Mouse (Mus musculus) heart, embryonic 12.5 days (tissue): ENCODE measurements around the gene Cpsf4. TPM values are rescaled to one million over a fixed set of nuclear protein-coding genes. Genes with fewer than 3 reads are reported as not detected.
A peak's percentile ranks its signal among the peaks of the same experiment; 100 is the strongest.
"Not testable (repeated sequence)": the region's sequence is repeated elsewhere in the genome, so short reads cannot be mapped to it uniquely, and the experiment has no call there.

ENCODE experiments used
- ATAC-seq: fragments of 200-750 bp; cut with Nextera tagmentation; 2 replicates; pipeline ENCODE4 v1.8.0; 2017; ENCODE audit warnings: moderate TSS enrichment, moderate library complexity; ENCODE audit not compliant: insufficient number of reproducible peaks, low FRiP score
- H3K27ac ChIP-seq: fragments of 300-500 bp; sonication (generic); 2 replicates; pipeline ENCODE4 v1.5.1; 2016; ENCODE audit warnings: mild to moderate bottlenecking, moderate library complexity; ENCODE audit not compliant: poor library complexity, severe bottlenecking
- H3K27me3 ChIP-seq: fragments of 300-500 bp; sonication (generic); replicated peaks from 2 replicates; pipeline ENCODE4 v1.6.1; 2016; ENCODE audit warnings: mild to moderate bottlenecking, moderate library complexity
- H3K36me3 ChIP-seq: fragments of 300-500 bp; sonication (generic); 2 replicates; pipeline ENCODE4 v1.6.1; 2016; ENCODE audit warnings: mild to moderate bottlenecking, moderate library complexity
- H3K4me1 ChIP-seq: fragments of 300-500 bp; sonication (generic); replicated peaks from 2 replicates; pipeline ENCODE4 v1.6.1; 2016; ENCODE audit warnings: mild to moderate bottlenecking
- H3K4me2 ChIP-seq: fragments of 300-500 bp; sonication (generic); 2 replicates; pipeline ENCODE4 v1.6.1; 2016; ENCODE audit warnings: mild to moderate bottlenecking, moderate library complexity
- H3K4me3 ChIP-seq: fragments of 300-500 bp; sonication (generic); 2 replicates; pipeline ENCODE4 v1.5.1; 2016; ENCODE audit warnings: mild to moderate bottlenecking
- H3K9ac ChIP-seq: fragments of 300-500 bp; sonication (generic); 2 replicates; pipeline ENCODE4 v1.6.1; 2016; ENCODE audit warnings: mild to moderate bottlenecking, moderate library complexity
- H3K9me3 ChIP-seq: fragments of 300-500 bp; sonication (generic); replicated peaks from 2 replicates; pipeline ENCODE4 v1.6.1; 2016; ENCODE audit warnings: mild to moderate bottlenecking, moderate library complexity
- WGBS: fragments of 180-500 bp; shearing (Covaris S2); methylation state at CpG from one replicate; pipeline ENCODE4 v1.1.7; 2016; 5-methylcytosine and 5-hydroxymethylcytosine counted together
- polyA plus RNA-seq: library from polyadenylated mRNA; unstranded; fragments of >200 nt; fragmentation: Nextera tagmentation; extraction: Ambion mirVana; gene quantifications from 2 replicates; pipeline ENCODE4 v1.2.1, GENCODE M21; 2016

Cpsf4 gene
- 31.4 and 31.9 TPM in 2 replicates for polyA plus RNA-seq

- Histone ChIP-seq H3K4me1 (peaks cover 39% of the 10 kb centered on the region), H3K4me3 (peak within 1 kb of the TSS; percentile 72), H3K27ac (peak within 1 kb of the TSS; percentile 85), H3K27me3 (no peaks in the 10 kb centered on the region), H3K9me3 (no peaks in the 10 kb centered on the region), H3K36me3 (peaks cover 47% of the 10 kb centered on the region), H3K9ac (peak within 1 kb of the TSS; percentile 92), H3K4me2 (peak within 1 kb of the TSS; percentile 89)
- under 1% methylated on average over 51 of the region's 51 CpGs for WGBS
- ATAC-seq: peak; percentile 96
These were observed at the start of gene Cpsf4, which contains the start of gene Ptcd1 for GRCm38 (mm10) chr5:145166536-145167305. TSS of gene Cpsf4 (plus strand) at chr5:145167213. TSS of gene Ptcd1 (minus strand) at chr5:145167108.

GRCm38 (mm10) chr5:145118005-145118404 lies 49.0 kb upstream of the Cpsf4 start:
- Histone ChIP-seq H3K9ac (no peak overlapping the region), H3K36me3 (peaks cover 34% of the 10 kb centered on the region), H3K27me3 (no peaks in the 10 kb centered on the region), H3K4me2 (no peak overlapping the region), H3K4me3 (no peak overlapping the region), H3K4me1 (peaks cover 35% of the 10 kb centered on the region), H3K27ac (no peak overlapping the region), H3K9me3 (no peaks in the 10 kb centered on the region)
- no peak for ATAC-seq
- 57% methylated on average over 6 of the region's 6 CpGs for WGBS

- no peak overlapping the region for H3K27ac ChIP-seq
- peaks cover 39% of the 10 kb centered on the region for H3K36me3 ChIP-seq
- 76% methylated on average over 5 of the region's 5 CpGs for WGBS
- H3K4me3 ChIP-seq: no peak overlapping the region
- no peaks in the 10 kb centered on the region for H3K9me3 ChIP-seq
- no peak for ATAC-seq
- peaks cover 35% of the 10 kb centered on the region for H3K4me1 ChIP-seq
- H3K9ac ChIP-seq: no peak overlapping the region
- no peak overlapping the region for H3K4me2 ChIP-seq
- H3K27me3 ChIP-seq: no peaks in the 10 kb centered on the region
These were observed 48.6 kb upstream of the Cpsf4 start for GRCm38 (mm10) chr5:145118461-145118860.

- no peak for ATAC-seq
- H3K4me3 ChIP-seq: no peak overlapping the region
- no peak overlapping the region for H3K27ac ChIP-seq
- H3K36me3 ChIP-seq: peaks cover 48% of the 10 kb centered on the region
- H3K9ac ChIP-seq: no peak overlapping the region
- 90% methylated on average over 2 of the region's 2 CpGs for WGBS
- no peaks in the 10 kb centered on the region for H3K9me3 ChIP-seq
- no peaks in the 10 kb centered on the region for H3K27me3 ChIP-seq
- no peak overlapping the region for H3K4me2 ChIP-seq
- H3K4me1 ChIP-seq: peaks cover 35% of the 10 kb centered on the region
These were observed 47.6 kb upstream of the Cpsf4 start for GRCm38 (mm10) chr5:145119385-145119784.

- Histone ChIP-seq H3K9ac (no peak overlapping the region), H3K9me3 (no peaks in the 10 kb centered on the region), H3K4me1 (peaks cover 28% of the 10 kb centered on the region), H3K4me2 (no peak overlapping the region), H3K36me3 (peaks cover 63% of the 10 kb centered on the region), H3K4me3 (no peak overlapping the region), H3K27ac (no peak overlapping the region), H3K27me3 (no peaks in the 10 kb centered on the region)
- WGBS: 61% methylated on average over 7 of the region's 7 CpGs
- no peak for ATAC-seq
These were observed 46.1 kb upstream of the Cpsf4 start for GRCm38 (mm10) chr5:145120921-145121320.

- Histone ChIP-seq H3K9ac (no peak overlapping the region), H3K4me3 (no peak overlapping the region), H3K27me3 (no peaks in the 10 kb centered on the region), H3K36me3 (peaks cover 81% of the 10 kb centered on the region), H3K4me1 (peaks cover 20% of the 10 kb centered on the region), H3K9me3 (no peaks in the 10 kb centered on the region), H3K4me2 (no peak overlapping the region), H3K27ac (no peak overlapping the region)
- 91% methylated on average over 19 of the region's 19 CpGs for WGBS
- no peak for ATAC-seq
These were observed 43.6 kb upstream of the Cpsf4 start for GRCm38 (mm10) chr5:145123396-145123795.

- no peak overlapping the region for H3K9ac ChIP-seq
- H3K36me3 ChIP-seq: peaks cover 95% of the 10 kb centered on the region
- no peaks in the 10 kb centered on the region for H3K9me3 ChIP-seq
- H3K27me3 ChIP-seq: no peaks in the 10 kb centered on the region
- H3K27ac ChIP-seq: no peak overlapping the region
- H3K4me2 ChIP-seq: no peak overlapping the region
- ATAC-seq: no peak
- WGBS: 90% methylated on average over 9 of the region's 9 CpGs
- H3K4me3 ChIP-seq: no peak overlapping the region
- H3K4me1 ChIP-seq: peaks cover 11% of the 10 kb centered on the region
These were observed 40.4 kb upstream of the Cpsf4 start for GRCm38 (mm10) chr5:145126580-145126979.

GRCm38 (mm10) chr5:145129124-145129523 lies 37.9 kb upstream of the Cpsf4 start:
- Histone ChIP-seq H3K4me2 (no peak overlapping the region), H3K27me3 (no peaks in the 10 kb centered on the region), H3K36me3 (peaks cover 95% of the 10 kb centered on the region), H3K4me1 (0 out of 2 replicates have a peak, but pooled peaks cover 4% of the 10 kb centered on the region), H3K4me3 (no peak overlapping the region), H3K9ac (no peak overlapping the region), H3K9me3 (no peaks in the 10 kb centered on the region), H3K27ac (peak overlapping the region; percentile 12; the same call in 1 of the 2 replicates)
- 86% methylated on average over 4 of the region's 4 CpGs for WGBS
- no peak for ATAC-seq

- H3K36me3 ChIP-seq: peaks cover 95% of the 10 kb centered on the region
- H3K4me3 ChIP-seq, H3K4me1 ChIP-seq, H3K27me3 ChIP-seq, H3K27ac ChIP-seq, H3K4me2 ChIP-seq, ATAC-seq, H3K9me3 ChIP-seq, H3K9ac ChIP-seq: not testable (repeated sequence)
- WGBS: 78% methylated on average over 6 of the region's 6 CpGs
These were observed 37.2 kb upstream of the Cpsf4 start for GRCm38 (mm10) chr5:145129773-145130172.

GRCm38 (mm10) chr5:145130191-145130590 lies 36.8 kb upstream of the Cpsf4 start:
- 83% methylated on average over 11 of the region's 11 CpGs for WGBS
- H3K9me3 ChIP-seq: no peaks in the 10 kb centered on the region
- H3K27me3 ChIP-seq: no peaks in the 10 kb centered on the region
- H3K27ac ChIP-seq: no peak overlapping the region
- no peak overlapping the region for H3K4me3 ChIP-seq
- peaks cover 95% of the 10 kb centered on the region for H3K36me3 ChIP-seq
- no peak overlapping the region for H3K4me2 ChIP-seq
- H3K4me1 ChIP-seq: 0 out of 2 replicates have a peak, but pooled peaks cover 4% of the 10 kb centered on the region
- H3K9ac ChIP-seq: no peak overlapping the region
- no peak for ATAC-seq

GRCm38 (mm10) chr5:145130995-145131394 lies 36.0 kb upstream of the Cpsf4 start:
- H3K4me3 ChIP-seq: no peak overlapping the region
- H3K4me2 ChIP-seq: no peak overlapping the region
- H3K9ac ChIP-seq: no peak overlapping the region
- no peak for ATAC-seq
- H3K36me3 ChIP-seq: peaks cover 89% of the 10 kb centered on the region
- H3K27ac ChIP-seq: no peak overlapping the region
- H3K27me3 ChIP-seq: no peaks in the 10 kb centered on the region
- 82% methylated on average over 3 of the region's 3 CpGs for WGBS
- no peaks in the 10 kb centered on the region for H3K9me3 ChIP-seq
- 0 out of 2 replicates have a peak, but pooled peaks cover 4% of the 10 kb centered on the region for H3K4me1 ChIP-seq
